Mouse (Mus musculus) neural tube, embryonic 10.5 days (tissue): ENCODE data around the gene Arid1b.

Experiments
- DNase-seq: peaks from one replicate; pipeline ENCODE4 v3.0.0-alpha.2; 2017; ENCODE audit warnings: low spot score; ENCODE audit errors: extremely low spot score

Gene Arid1b

GRCm38 (mm10) chr17:5210101-5210727 lies 216.1 kb downstream of the Arid1b start:
- DNase-seq = no peak

GRCm38 (mm10) chr17:5210891-5211290 lies 216.8 kb downstream of the Arid1b start:
- DNase-seq = no peak

- no peak for DNase-seq
Measured at GRCm38 (mm10) chr17:5212166-5212565, 218.0 kb downstream of the Arid1b start.

GRCm38 (mm10) chr17:5213441-5213840 lies 219.3 kb downstream of the Arid1b start:
- DNase-seq = no peak

- no peak for DNase-seq
Measured at GRCm38 (mm10) chr17:5215352-5215751, 221.2 kb downstream of the Arid1b start.

GRCm38 (mm10) chr17:5216965-5217546 lies 222.9 kb downstream of the Arid1b start:
- DNase-seq = peak; percentile 33

- DNase-seq = no peak
Measured at GRCm38 (mm10) chr17:5217852-5218845, 224.0 kb downstream of the Arid1b start.

GRCm38 (mm10) chr17:5218955-5219557 lies 224.9 kb downstream of the Arid1b start:
- DNase-seq = no peak

GRCm38 (mm10) chr17:5221041-5221440 lies 226.9 kb downstream of the Arid1b start:
- no peak for DNase-seq

GRCm38 (mm10) chr17:5221558-5221957 lies 227.4 kb downstream of the Arid1b start:
- DNase-seq = no peak

- DNase-seq = no peak
Measured at GRCm38 (mm10) chr17:5222827-5223226, 228.7 kb downstream of the Arid1b start.

GRCm38 (mm10) chr17:5224932-5225331 lies 230.8 kb downstream of the Arid1b start:
- no peak for DNase-seq

- no peak for DNase-seq
Measured at GRCm38 (mm10) chr17:5227136-5227535, 233.0 kb downstream of the Arid1b start.

GRCm38 (mm10) chr17:5227950-5228615 lies 234.0 kb downstream of the Arid1b start:
- no peak for DNase-seq

GRCm38 (mm10) chr17:5228616-5229250 lies 234.6 kb downstream of the Arid1b start:
- no peak for DNase-seq

GRCm38 (mm10) chr17:5230063-5230462 lies 235.9 kb downstream of the Arid1b start:
- no peak for DNase-seq

GRCm38 (mm10) chr17:5232180-5232579 lies 238.0 kb downstream of the Arid1b start:
- DNase-seq = no peak

- no peak for DNase-seq
Measured at GRCm38 (mm10) chr17:5233991-5234390, 239.9 kb downstream of the Arid1b start.

GRCm38 (mm10) chr17:5235057-5235456 lies 240.9 kb downstream of the Arid1b start:
- no peak for DNase-seq

- no peak for DNase-seq
Measured at GRCm38 (mm10) chr17:5237765-5238164, 243.6 kb downstream of the Arid1b start.
